Mouse (Mus musculus): ENCODE results near the gene Cstf1.

- no peak for TF ChIP-seq CTCF (IDR thresholded peaks at IDR 0.05; ENCODE audit: borderline replicate concordance, control insufficient read depth, extremely low read depth, insufficient read depth, low read length, poor library complexity)
- TF ChIP-seq POLR2A (IDR thresholded peaks at IDR 0.05; ENCODE audit: control insufficient read depth, extremely low read depth, insufficient read depth, low read length, poor library complexity) = no peak
Observed at GRCm38 (mm10) chr2:172380513-172380912, 10.0 kb downstream of the Cstf1 start.

Data from thymus, adult 2 months (tissue).